Mouse (Mus musculus) effector memory CD4-positive, alpha-beta T cell, adult 7 months (primary cell): ENCODE results near the gene Zfp952. TPM values are rescaled to one million over a fixed set of nuclear protein-coding genes. Genes with fewer than 3 reads are reported as not detected.

Experiments
- polyA plus RNA-seq: library from polyadenylated mRNA; unstranded; fragments of 100-300 nt; shearing (Covaris generic); gene quantifications from one replicate; pipeline ENCODE4 v1.2.1, GENCODE M21; 2017

The Zfp952 gene
- polyA plus RNA-seq = 5.7 TPM

DNA sequence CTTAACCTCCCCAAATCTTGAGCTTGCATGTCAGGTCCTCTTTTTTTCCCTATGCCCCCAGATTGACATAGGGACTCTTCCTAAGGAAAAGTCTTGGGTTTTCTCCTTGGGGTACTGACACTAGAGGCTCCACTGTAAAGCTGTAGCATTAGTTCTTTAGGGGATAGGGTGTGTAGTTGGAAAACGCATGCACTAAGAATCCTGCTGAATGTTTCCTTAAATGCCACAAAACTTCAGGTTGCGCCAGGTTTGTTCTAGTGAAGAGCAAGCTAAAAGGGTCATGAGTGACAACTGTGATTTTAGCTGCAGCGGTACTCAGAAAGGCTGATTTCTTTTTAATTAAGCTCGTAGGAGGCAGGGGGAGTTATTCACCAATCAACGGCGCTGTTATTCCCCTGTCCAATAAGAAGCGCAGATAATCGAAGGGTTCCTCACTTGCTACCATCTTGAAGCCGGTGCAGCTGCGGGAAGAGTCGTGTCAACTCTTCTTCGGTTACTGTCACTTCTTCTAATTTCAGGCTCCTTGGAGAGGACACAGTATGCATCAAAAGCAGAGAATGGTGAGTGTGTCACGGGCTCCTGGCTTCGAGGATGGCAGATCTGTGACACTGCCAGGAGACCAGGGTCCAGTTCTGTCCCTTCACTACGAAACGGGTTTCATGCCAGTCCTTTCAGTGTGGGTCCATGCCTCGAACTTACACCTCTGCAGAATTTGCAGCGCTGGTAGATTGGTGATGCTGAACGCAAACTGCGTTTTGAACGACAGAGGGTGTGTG is at the start of gene Zfp952:
Zfp952 (plus strand) TSS at position 431 of the 776 bp plus-strand sequence.

DNA sequence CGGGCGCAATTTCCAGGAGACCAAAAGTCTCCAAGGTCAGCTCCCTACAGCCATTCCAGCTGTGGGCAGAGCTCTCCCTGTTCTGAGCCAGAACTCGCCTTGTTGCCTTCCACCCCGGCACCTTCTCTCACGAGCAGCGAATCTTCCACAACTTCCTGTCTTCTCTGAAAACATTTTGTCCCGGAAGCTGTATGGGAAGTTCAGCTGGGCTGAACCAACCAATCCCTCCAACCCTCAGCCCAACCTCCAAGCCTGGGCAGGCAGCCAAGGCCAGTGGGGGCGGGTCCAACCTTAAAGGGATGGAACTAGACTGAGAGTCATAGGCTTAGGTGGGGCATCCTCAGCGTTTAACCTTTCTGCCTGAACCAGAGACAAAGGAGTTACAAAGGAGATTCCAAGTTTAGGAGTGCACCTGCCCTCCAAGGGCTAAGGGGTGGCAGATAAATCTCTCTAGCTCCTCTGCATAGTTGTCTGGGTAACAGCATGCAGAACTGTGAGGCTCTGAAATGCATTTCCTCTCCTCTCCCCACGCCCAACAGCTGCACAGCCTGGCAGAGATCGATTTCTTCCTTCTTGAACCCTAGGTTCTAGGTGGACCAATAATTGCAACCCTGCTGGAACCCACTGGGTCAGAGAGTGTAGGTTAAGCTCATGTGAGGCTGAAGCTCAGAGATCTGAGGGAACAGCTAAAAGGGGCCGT is 45.6 kb upstream of the Zfp952 start, which contains the start of gene Cyp4f13:
Cyp4f13 (minus strand) TSS at position 188 of the 700 bp plus-strand sequence.

DNA sequence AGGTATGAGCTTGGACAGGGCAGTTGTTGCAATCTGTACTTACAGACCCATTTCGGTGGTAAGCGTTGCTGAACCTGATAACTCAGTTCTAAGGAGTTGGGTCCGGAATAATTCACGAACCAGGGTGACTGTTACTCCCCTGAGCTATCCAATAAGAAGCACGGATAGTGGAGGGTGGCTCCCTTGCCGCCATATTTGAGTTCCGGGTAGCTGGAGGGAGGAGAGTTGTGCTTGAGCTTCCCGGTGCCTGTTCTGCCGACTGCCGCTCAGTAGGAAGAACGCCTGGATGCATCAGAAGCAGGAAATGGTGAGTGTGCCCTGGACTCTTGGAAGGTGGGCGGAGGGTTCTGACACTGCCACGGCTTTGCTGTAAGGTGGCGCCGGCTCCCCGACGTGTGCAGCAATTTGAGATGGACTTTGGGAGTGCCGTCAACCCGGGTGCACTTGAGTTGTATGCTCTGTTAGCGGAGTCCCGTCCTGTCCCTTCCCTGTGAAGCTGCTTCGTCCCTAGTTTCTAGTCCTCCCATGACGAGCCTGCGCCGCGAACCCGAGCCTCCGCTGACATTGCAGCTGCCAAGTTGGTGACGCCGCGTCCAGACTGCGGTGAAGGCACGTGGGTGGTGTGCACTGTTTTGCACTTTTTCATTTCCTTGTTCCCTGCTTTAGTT is 27.2 kb upstream of the Zfp952 start, which contains the start of gene Zfp472:
Zfp472 (plus strand) TSS at position 192 of the 668 bp plus-strand sequence.

DNA sequence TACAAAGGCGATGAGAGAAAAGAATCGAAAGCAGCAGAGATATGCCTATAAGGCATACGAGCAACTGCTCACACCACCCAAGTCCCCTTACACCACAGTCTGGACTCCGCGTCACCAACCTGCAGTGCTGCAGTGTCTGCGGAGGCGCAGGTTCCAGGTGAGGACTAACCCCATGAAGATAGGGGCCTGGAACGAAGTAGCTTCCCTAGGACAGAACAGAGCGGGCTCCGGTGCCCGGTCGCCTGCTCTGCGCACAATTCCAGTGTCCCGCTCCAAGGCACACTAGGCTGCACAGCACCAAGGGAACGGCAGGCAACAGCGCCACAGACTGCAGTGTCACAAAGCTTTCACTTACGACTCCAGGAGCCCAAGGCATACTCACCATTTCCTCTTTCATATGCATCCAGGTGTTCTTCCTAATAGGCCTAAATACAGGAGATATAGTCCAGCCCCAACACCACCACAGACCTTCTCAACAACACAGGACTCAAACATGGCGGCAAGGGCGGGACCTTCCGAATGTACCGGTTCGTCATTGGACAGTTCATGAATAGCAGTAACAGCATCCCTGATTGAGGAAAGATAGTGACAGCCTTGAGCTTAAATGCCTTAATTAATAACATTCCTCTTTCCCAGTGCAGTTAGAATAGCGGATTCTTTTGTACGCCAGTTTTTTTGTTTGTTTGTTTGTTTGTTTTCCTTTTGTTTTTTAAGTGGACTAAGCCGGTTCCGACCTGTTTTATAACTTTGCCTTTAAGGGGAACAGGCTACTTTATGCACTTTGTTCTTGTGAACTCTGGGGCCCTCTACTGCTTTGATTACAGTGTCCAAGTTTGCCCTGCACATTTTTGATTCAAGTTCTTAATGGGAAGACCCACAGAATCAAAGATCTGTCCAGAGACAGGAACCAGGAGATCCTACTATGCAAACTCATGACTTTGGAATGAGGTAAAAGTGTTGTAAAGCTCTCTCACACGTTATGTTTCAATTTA is 40.3 kb downstream of the Zfp952 start, which contains the start of gene Zfp763:
Zfp763 (minus strand) TSS at position 503 of the 992 bp plus-strand sequence.

Other genes with a start within 250 kb of the Zfp952 start
- gene Zfp871, start 204.8 kb upstream of the Zfp952 start, polyA plus RNA-seq = 33.0 TPM
- gene Zfp811, start 183.2 kb upstream of the Zfp952 start, polyA plus RNA-seq = 0.15 TPM
- gene Zfp799, start 162.9 kb upstream of the Zfp952 start, polyA plus RNA-seq = 1.5 TPM
- not detected for gene Zfp870, start 101.5 kb upstream of the Zfp952 start, polyA plus RNA-seq
- not detected for gene Cyp4f14, start 75.8 kb upstream of the Zfp952 start, polyA plus RNA-seq
- 40.3 TPM for gene Cyp4f13, start 45.7 kb upstream of the Zfp952 start, polyA plus RNA-seq
- 15.9 TPM for gene Zfp472, start 27.3 kb upstream of the Zfp952 start, polyA plus RNA-seq
- 1.7 TPM for gene Zfp763, start 40.3 kb downstream of the Zfp952 start, polyA plus RNA-seq
- gene 4921501E09Rik, start 74.9 kb downstream of the Zfp952 start, polyA plus RNA-seq = not detected
- 0.74 TPM for gene Zfp563, start 96.2 kb downstream of the Zfp952 start, polyA plus RNA-seq
- gene Morc2b, start 146.6 kb downstream of the Zfp952 start, polyA plus RNA-seq = 0.20 TPM
- gene Olfr55, start 175.3 kb downstream of the Zfp952 start, polyA plus RNA-seq = not detected
- not detected for gene Olfr239, start 198.2 kb downstream of the Zfp952 start, polyA plus RNA-seq
- gene Olfr1564, start 228.6 kb downstream of the Zfp952 start, polyA plus RNA-seq = not detected